Mouse (Mus musculus) NIH3T3 (cell line): ENCODE measurements around the gene Ypel5.

ENCODE experiments used
- DNase-seq: peaks from one replicate; pipeline ENCODE4 v3.0.0-alpha.2; 2012; ENCODE audit warnings: low read depth

Ypel5 gene

DNA sequence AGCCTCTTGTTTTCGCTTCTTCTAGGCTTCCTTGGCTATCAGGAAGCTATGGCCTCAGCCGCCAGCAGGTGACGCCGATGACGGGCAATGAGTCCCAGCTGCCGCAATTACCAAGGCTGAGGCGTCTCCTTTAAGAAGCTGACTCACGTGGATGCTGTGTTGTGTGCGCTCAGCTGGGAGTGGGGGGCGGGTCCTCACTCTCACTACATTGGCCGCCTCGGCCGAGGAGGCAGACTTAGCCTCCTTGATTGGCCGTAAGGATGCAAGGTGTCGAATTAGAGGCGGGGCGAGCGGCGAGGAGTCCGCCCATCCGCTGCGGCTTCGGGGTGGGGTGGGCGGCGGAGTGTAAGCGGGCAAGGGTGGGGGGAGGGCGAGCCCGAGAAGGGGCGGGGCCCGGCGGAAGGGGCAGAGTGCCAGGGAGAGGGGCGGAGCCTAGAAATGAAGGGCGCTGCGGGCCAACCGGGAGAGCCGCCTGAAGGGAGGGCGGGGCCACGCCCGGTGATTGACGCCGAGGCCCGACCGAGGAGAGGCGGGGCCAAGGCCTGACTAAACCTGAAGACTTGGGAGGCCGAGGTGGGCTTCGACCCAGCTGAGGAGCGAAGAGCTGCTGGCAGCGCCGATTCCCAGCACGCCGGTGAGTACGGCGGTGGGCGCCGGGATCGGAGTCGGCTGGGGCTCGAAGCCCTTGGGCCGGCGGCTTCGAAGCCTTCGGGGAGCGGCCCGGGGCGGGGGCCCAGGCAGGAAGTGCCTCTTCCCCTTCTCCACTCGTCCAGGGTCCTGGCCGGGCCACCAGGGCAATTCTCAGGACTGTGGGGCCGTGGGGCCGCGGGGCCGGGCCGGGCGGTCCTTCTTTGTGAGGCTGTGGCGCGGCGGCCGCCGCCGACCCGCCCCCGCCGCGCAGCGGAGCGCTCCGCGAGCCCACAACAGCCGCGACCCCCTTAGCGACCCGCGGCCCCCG, at the start of gene Ypel5:
Gene Ypel5 (plus strand): TSS at position 296 of the 958 bp plus-strand sequence.
- DNase-seq = peak; percentile 99

- DNase-seq = no peak
Measured at GRCm38 (mm10) chr17:72787886-72788436, 48.3 kb upstream of the Ypel5 start.

- DNase-seq = no peak
Measured at GRCm38 (mm10) chr17:72793278-72793677, 43.0 kb upstream of the Ypel5 start.

- no peak for DNase-seq
Measured at GRCm38 (mm10) chr17:72794660-72795059, 41.6 kb upstream of the Ypel5 start.

GRCm38 (mm10) chr17:72795392-72796047, 40.7 kb upstream of the Ypel5 start:
- DNase-seq = no peak

DNA sequence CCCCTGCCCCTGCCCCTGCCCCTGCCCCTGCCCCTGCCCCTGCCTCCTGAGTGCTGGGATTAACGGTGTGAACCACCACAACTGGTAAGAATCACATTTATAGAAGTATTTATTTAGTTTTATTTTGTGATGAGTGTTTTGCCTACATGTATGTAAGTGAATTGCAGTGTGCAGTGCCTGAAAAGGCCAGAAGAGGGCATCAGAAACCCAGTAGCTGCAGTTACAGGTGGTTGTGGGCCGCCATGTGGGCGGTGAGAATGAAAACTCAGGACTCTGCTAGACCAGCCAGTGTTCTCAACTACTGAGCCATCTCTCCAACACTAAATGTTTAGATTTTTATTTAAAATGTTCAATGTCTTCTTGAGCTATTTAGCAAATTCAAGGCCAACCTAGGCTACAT, 39.7 kb upstream of the Ypel5 start:
- DNase-seq = no peak

DNA sequence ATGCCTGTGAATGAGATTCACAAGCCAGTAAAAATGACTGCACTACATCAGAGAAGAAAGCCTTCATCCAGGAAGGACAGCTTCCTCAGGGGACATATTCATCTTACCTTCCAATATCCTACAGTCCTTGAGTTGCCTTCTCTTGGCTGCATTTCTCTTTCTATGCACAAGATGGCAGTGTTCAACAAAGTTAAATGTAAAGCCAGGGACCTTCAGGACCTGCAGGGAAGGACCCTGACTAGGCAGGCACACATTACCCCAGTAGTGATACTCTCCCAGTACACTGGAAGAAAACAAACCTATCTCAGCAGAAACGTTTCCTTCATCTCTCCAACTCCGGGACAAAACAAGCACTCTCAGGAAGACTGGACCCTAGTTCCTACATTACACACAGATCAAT, 38.4 kb upstream of the Ypel5 start:
- DNase-seq = peak; percentile 75

DNA sequence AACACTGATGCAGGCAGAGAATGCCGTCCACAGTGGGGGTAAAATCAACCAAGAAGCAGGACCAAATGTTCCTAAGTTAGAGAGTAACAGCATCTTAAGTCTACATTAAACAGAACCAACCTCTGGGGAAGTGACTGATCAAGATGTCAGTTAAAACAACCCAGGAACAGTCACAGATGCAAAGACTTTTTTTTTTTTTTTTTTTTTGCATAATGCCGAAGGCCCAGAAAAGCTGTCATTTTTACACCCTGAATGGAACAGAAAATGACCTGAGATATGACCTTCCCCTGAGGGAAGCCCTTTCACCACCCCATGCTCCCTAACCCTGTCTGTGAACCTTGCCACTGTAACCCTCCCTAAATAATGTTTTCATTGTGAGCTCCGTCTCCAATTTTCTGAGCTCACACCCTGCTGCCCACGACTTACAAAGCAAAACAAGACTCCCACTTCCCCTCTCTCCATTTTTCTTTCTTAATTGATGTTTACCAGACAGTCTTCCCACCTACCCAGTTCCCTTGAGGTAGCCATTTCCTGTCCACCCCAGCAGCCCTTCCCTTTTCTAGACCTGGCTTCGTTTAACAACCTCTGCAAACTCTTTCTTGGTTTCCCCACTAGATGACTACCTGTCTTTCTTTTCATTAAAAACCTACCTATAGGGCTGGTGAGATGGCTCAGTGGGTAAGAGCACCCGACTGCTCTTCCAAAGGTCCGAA, 26.2 kb upstream of the Ypel5 start:
- DNase-seq = no peak

DNA sequence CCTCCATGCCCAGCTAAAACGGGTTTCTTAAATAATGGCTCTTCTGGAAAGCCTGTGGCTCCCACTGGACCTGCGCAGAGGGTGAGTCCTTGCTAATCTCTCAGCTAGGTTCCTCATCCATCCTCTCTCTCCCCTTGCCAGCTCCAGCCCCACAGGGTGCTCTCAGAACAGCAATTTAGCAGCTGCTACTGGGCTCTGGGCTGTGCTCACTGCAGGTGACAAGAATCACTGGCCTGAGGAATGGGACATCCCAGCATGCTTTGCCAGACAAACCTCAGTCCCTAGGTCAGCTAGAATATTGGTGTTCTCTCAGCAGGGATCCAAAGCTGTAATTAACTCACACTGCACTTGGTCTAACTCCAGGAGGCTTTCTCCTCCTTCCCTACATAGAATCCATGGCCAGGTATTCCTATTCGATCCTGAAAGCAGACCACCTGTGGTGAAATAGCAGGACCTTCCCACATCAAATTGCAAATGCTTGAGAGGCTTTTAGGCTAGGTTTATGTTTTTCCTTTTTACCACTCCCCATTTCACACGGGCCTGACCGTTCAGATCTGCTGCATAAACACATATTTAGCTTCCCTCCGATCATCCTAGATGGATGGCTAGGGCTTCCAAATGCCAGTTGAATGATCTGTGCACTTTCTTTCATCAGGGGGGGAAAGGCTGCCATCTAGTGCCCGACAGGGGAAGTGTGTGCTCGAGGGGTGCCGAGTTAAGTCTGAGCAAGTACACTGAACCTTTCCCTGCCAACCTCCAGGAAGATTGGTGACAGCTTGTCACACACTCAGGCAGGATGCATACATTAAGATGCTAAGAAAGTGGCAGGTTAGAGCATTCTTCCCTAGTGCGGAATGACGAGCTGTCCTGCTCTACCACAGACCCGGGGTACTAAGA, 22.6 kb upstream of the Ypel5 start:
- DNase-seq = peak; percentile 75

GRCm38 (mm10) chr17:72817574-72817973, 18.7 kb upstream of the Ypel5 start:
- DNase-seq = no peak

- no peak for DNase-seq
Measured at GRCm38 (mm10) chr17:72819714-72820113, 16.5 kb upstream of the Ypel5 start.

GRCm38 (mm10) chr17:72820425-72820824, 15.8 kb upstream of the Ypel5 start:
- no peak for DNase-seq

DNA sequence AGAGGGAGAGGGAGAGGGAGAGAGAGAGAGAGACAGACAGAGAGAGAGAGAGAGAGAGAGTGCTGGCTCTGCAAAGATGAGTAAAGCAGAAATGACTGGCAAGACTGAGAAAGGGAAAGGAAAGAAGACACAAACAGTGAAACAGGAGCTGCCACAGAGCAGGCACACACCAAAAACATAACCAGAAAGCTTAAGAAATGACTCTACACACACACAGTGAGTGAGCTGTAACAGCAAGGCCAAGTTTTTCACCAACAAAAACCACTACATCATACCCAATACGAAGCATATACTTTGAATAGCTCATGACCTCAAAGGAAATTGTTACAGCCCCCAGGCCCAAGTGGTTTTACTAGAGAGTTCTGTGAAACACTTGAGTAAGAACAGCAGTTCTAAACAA, 14.3 kb upstream of the Ypel5 start:
- peak; percentile 24 for DNase-seq

GRCm38 (mm10) chr17:72826916-72827534, 9.2 kb upstream of the Ypel5 start:
- no peak for DNase-seq

DNA sequence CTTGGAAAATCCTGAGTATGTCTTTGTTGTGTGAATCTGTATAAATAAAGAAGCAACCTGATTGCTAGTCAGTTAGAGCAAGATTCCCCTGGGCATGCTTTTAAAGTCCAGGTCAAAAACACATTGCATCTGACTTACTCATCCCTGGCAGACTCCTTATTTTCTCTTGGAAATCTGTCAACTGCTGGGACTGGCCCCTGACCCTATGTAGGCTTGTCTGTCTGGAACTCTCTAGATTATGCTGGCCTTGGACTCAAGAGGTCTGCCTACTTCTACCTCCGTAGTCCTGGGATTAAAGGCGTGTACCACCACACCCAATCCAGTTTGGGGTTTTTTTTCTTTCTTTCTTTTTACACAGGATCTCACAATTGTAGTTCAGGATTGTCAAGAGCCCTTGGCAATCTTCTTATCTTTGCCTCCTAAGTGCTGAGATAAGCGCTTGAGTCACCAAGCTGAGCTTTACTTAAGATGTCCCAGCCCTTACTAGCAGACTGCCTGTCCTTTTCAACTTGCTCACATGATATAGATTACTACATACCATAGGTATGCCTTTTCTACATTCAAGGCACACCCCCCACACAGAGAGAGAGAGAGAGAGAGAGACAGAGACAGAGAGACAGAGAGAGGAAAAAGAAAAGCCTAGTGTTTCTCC, 8.1 kb upstream of the Ypel5 start:
- peak; percentile 47 for DNase-seq

DNA sequence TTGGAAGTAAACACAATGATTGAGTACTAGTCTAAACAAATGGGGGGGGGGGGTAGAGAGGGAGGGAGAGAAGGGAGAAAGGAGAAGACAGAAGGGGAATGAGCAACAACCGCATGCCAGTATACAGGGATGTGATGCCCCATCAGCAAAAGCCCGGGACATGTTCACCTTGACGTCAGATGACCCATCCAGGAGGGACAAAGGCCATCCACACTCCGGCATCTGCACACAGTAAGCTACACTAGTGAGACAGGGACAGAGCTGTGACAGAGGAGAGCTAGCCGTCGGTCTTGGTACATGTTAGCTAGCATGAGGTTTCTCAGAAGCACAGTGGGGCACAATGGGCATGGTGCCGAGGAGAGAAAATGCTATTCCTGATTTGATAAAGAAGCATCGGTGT, 7.6 kb upstream of the Ypel5 start:
- no peak for DNase-seq

DNA sequence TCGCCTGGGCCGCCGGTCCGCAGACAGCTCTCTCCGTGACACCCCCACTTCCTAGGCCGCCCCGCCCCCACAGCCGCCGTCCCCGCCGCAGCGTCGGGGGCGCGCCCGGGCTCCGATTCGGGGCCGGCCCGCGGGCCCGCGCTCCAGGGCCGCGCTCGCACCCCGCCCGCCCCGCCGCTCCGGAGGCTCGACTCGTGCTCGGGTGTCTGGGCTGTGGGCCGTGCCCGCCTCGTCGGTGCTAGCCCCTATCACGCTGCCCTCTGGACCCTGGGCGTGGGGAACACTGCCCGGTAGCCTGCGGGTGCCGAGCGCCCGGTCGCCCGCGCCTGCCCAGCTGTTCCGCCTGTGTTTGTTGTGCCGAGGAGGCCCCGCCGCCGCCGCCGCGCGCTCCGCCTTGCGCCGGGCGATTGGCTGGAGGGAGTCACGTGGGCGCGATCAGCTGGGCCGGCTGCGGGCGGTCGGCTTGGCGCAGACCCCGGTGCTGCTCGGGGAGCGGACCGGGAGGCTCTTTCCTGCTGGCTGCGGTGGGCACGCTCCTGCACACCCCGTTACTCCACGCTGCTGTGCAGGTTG, 973 bp downstream of the Ypel5 start:
- DNase-seq = peak; percentile 96

DNA sequence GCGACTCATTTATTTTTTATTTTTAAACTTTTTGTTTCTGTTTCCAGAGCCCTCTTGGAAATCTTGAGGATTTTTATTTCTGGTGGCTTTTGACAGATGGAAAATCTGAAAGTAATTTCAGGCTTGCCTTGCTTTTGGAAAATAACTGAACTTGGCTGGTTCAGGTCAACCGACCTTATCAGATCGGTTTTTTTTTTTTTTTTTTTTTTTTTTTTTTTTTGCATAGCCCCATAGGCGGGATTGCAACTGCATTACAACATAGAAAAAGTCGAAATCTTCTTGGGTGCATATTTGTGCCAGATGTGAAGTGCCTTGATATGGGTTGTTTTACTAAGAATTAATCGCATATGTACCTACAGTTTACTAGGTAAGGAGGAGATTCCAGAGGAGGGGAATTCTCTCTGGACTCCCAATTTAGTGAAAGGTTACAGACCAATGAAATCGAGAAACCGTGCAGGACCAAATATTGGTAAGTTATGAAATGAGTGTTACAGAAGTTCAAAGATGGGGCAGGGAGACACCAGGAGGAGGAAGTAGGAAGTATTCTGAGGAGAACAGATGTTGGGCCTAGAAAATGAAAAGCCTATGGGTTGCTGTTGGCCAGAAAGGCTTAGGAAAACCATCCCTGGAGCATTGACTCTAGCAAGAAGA, 1.7 kb downstream of the Ypel5 start:
- peak; percentile 59 for DNase-seq

GRCm38 (mm10) chr17:72839000-72839399, 2.7 kb downstream of the Ypel5 start:
- DNase-seq = peak; percentile 81
